Mouse (Mus musculus) forebrain, embryonic 11.5 days (tissue): ENCODE results near the gene Lcn2. TPM values are rescaled to one million over a fixed set of nuclear protein-coding genes. Genes with fewer than 3 reads are reported as not detected.

ENCODE experiments used
- ATAC-seq: fragments of 200-750 bp; cut with Nextera tagmentation; replicated peaks from 2 replicates; pipeline ENCODE4 v1.8.0; 2017; ENCODE audit warnings: moderate TSS enrichment; ENCODE audit not compliant: low FRiP score
- DNase-seq: peaks from one replicate; pipeline ENCODE4 v3.0.0-alpha.2; 2017; ENCODE audit warnings: low spot score
- H3K27ac ChIP-seq: fragments of 300-500 bp; sonication (generic); 2 replicates; pipeline ENCODE4 v1.5.1; 2014; ENCODE audit warnings: low read depth, low read length
- H3K27me3 ChIP-seq: fragments of 300-500 bp; sonication (generic); 2 replicates; pipeline ENCODE4 v1.6.1; 2014; ENCODE audit warnings: mild to moderate bottlenecking, low read length, mixed read lengths; ENCODE audit not compliant: control insufficient read depth, insufficient read depth
- H3K36me3 ChIP-seq: fragments of 300-500 bp; sonication (generic); 2 replicates; pipeline ENCODE4 v1.6.1; 2014; ENCODE audit warnings: mild to moderate bottlenecking, low read length, moderate library complexity, mixed read lengths; ENCODE audit not compliant: control insufficient read depth, insufficient read depth
- H3K4me1 ChIP-seq: fragments of 300-500 bp; sonication (generic); replicated peaks from 2 replicates; pipeline ENCODE4 v1.6.1; 2014; ENCODE audit warnings: low read length, mixed read lengths; ENCODE audit not compliant: control insufficient read depth, insufficient read depth
- H3K4me2 ChIP-seq: fragments of 300-500 bp; sonication (generic); 2 replicates; pipeline ENCODE4 v1.6.1; 2014; ENCODE audit warnings: low read depth, mild to moderate bottlenecking, low read length, moderate library complexity, mixed read lengths; ENCODE audit not compliant: severe bottlenecking
- H3K4me3 ChIP-seq: fragments of 300-500 bp; sonication (generic); 2 replicates; pipeline ENCODE4 v1.5.1; 2014; ENCODE audit warnings: low read depth, low read length
- H3K9ac ChIP-seq: fragments of 300-500 bp; sonication (generic); 2 replicates; pipeline ENCODE4 v1.6.1; 2014; ENCODE audit warnings: low read length
- H3K9me3 ChIP-seq: fragments of 300-500 bp; sonication (generic); 2 replicates; pipeline ENCODE4 v1.6.1; 2016; ENCODE audit warnings: low read length, mixed read lengths; ENCODE audit not compliant: control insufficient read depth
- WGBS: fragments of 180-500 bp; shearing (Covaris S2); extraction: QIAGEN DNeasy Blood & Tissue Kit; methylation state at CpG from one replicate; pipeline ENCODE4 v1.1.7; 2014; 5-methylcytosine and 5-hydroxymethylcytosine counted together
- polyA plus RNA-seq: library from polyadenylated mRNA; unstranded; fragments of >200 nt; fragmentation: Nextera tagmentation; extraction: Ambion mirVana; gene quantifications from 2 replicates; pipeline ENCODE4 v1.2.1, GENCODE M21; 2014

Lcn2 gene
- 0.28 TPM in 1 of 2 replicates, not detected in the other for polyA plus RNA-seq

DNA sequence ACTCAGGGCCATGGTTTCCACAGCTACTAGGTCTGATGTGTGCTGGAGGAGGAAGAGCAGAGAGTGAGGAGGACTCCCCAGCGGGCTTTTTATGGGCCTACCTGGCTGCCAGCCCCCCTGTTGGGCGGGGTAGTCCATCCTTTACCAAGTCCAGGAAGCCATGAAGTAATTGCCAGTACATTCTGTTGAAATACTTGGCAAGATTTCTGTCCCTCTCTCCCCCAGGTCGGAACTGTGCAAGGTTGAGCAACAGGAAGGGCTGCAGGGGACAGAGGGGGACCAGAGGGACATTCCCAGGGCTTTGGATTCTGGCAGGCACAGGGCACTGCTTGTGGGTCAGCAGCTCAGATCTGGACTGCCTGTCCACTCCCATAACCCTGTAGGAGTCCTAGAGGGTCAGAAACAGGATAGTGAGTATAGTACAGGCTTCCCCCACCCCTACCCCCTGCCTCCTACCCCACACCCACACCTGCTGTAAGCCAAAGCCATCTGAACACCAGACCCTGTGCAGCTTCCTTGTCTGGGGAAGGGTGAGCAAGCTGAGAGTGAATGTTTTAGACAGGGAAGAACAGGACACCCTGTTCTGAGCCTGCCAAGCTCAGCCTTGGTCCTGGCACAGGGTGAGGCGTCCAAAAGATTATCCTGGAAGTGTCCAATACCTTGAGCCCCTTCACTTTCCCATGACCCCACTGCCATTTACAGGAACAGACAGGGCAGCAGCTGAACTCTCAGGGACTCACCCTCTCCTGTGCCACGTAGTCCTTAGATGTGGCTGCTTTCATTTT lies at the start of gene Lcn2:
Gene Lcn2 (minus strand): TSS at position 547 of the 785 bp plus-strand sequence.
- H3K36me3 ChIP-seq, result no peaks in the 10 kb centered on the region
- ATAC-seq, result no peak
- H3K4me3 ChIP-seq, result no peak within 1 kb of the TSS
- no peaks in the 10 kb centered on the region for H3K27me3 ChIP-seq
- no peaks in the 10 kb centered on the region for H3K9me3 ChIP-seq
- no peak within 1 kb of the TSS for H3K4me2 ChIP-seq
- no peak within 1 kb of the TSS; the same call in 1 of the 2 replicates for H3K9ac ChIP-seq
- no peak for DNase-seq
- no peaks in the 10 kb centered on the region for H3K4me1 ChIP-seq
- H3K27ac ChIP-seq, result no peak within 1 kb of the TSS
- 61% methylated on average over 5 of the region's 5 CpGs for WGBS

DNA sequence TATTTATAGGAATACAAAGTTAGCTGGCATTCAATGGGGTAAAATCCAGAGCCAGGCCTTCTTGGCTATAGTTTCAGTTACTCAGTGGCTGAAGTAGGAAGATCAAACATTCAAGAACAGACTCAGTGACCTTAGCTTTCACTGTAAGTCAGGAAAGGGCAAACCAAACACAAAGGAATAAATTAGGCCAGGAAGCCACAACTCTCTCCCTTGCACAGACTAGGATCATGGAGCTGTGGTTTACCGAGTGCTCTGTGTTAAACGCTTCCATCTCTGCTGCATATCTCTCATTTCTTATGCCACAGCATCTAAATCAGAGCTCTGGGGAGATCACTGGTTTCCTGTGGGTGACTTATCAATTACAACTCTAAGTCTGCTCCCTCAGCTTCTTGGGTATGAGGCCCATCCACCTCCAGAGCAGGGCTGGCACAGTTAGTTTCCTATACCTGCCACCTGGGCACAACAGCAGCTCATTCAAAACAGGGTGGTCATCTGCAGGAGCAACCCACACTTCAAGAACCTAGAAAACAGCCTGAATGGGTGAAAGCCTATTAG lies 49.6 kb upstream of the Lcn2 start:
- H3K4me1 ChIP-seq, result peaks cover 11% of the 10 kb centered on the region
- H3K4me3 ChIP-seq, result no peak overlapping the region
- no peaks in the 10 kb centered on the region for H3K36me3 ChIP-seq
- H3K9ac ChIP-seq, result 0 out of 2 replicates have a peak overlapping the region, but pooled peaks have one; percentile 8
- H3K27me3 ChIP-seq, result no peaks in the 10 kb centered on the region
- H3K4me2 ChIP-seq, result no peak overlapping the region
- ATAC-seq (no peak), DNase-seq (peak; percentile 31)
- H3K9me3 ChIP-seq, result no peaks in the 10 kb centered on the region
- 90% methylated on average over 2 of the region's 2 CpGs for WGBS
- peak overlapping the region; percentile 28; the same call in 1 of the 2 replicates for H3K27ac ChIP-seq

DNA sequence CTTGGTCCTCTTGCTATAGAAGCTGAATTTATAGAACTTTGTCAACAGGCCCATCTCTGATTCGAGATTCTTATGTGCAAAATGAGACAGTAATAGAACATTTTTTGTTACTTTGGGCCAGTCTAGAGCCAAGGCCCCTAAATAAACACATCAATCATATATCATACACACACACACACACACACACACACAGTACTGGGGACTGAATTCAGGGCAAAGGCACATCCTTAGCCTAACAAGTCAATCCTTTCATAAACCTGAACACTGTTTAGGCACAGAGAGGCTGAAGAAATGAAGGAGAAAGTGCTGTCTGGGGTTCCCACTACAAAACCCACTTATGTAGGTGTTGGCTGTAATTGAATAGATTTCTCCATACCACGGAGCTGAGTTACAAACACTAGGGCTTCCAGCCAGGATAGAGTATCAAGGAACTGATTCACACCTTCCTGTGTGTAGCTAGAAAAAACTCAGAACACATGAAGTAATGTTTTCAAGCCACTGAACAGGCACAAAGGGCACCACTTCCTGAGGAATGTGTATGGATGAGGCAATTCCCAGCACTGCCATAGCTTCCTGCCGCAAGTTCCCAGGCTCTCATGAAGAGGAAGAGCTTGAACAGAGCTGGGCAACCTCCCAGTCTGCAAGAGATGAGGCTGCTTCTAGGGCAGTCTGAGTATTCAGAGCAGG lies 48.8 kb upstream of the Lcn2 start:
- peak overlapping the region; percentile 28; the same call in 1 of the 2 replicates for H3K27ac ChIP-seq
- peaks cover 11% of the 10 kb centered on the region for H3K4me1 ChIP-seq
- H3K9me3 ChIP-seq, result no peaks in the 10 kb centered on the region
- H3K27me3 ChIP-seq, result no peaks in the 10 kb centered on the region
- no peak overlapping the region for H3K9ac ChIP-seq
- ATAC-seq, result no peak
- no peaks in the 10 kb centered on the region for H3K36me3 ChIP-seq
- peak; percentile 49 for DNase-seq
- WGBS, result 46% methylated on average over 3 of the region's 3 CpGs
- H3K4me2 ChIP-seq, result 0 out of 2 replicates have a peak overlapping the region, but pooled peaks have one; percentile 1
- no peak overlapping the region for H3K4me3 ChIP-seq

DNA sequence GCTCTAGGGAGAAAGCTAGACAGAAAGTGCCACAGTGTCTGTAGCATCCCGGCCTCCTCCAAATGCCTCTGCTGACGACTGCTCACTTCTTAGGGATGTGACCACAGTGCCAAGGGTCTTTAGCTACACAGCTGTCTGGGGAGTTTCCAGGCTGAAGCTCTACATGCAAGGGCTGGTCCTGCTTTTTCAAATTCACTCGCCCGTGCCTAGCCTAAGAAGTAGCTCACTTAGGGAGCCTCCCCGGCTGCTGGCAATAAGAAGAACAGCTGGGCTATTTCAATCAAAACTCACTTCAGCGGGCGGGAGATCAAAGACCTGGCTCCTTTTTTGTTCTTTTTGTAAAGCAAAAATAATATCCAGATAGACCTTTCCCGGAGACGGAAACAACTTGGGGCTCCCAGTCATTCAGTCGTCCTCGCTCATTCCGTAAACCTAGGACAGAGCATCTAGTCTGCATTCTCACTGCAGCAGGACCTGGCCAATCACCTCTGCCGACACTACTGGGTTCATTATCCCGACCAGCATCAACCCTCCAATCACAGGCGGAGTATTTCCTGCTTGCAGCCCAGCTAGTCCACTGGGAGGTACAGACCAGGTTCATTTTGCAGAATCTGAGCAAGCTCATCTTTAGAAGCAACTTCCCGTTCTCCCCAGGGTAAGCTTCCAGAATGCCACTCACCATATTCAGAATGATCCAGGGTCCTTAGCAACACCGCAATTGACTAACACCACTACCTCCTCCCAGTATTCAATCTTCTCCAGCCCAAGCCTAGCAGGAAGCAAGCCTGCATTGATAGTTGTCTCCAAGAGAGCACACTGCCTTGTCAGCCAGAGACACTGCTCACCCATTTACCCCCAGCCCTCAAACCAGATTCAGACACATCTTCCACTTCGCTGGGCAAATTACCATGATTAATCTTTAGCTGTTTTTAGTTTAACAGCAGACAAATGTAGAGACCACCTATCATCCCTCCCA lies 42.9 kb upstream of the Lcn2 start:
- ATAC-seq (peak; percentile 92), DNase-seq (peak; percentile 88)
- Histone ChIP-seq H3K27me3 (no peaks in the 10 kb centered on the region), H3K9me3 (no peaks in the 10 kb centered on the region), H3K36me3 (no peaks in the 10 kb centered on the region), H3K9ac (peak overlapping the region; percentile 69), H3K4me2 (peak overlapping the region; percentile 77), H3K4me3 (peak overlapping the region; percentile 38), H3K27ac (peak overlapping the region; percentile 68), H3K4me1 (peaks cover 23% of the 10 kb centered on the region)
- WGBS, result 8% methylated on average over 18 of the region's 18 CpGs

DNA sequence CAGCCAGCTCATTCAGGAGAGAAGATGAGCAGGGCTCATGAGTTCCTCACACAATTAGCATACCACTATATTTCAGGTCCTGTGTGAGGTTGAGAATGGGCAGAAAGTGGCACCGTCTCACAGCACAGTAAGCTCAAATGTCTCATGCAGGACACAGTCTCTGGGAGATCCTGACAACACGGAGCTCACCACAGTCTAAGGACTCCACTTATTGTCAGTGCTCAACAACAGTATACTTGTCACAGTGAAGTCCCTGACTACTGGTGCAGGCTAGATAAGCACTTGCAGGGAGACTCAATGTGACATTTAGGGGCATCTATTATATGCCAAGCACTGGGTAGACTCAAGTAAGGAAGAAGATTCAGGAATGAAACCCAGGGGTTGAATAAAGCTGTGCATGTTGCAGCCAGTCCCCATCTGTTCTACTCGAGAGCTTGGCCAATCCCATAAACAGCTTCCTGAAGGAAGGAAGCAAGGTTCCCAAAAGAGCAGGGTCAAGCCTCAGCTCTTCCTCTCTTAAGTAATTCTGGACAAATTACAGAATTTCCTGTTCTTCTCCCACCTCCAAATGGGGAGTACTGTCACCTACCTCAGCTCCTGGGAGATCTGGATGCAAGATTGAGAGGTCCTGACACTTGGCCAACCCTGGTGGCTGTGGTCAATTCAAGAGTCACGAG lies 41.3 kb upstream of the Lcn2 start:
- Histone ChIP-seq H3K4me3 (no peak overlapping the region), H3K4me1 (peaks cover 30% of the 10 kb centered on the region), H3K27me3 (no peaks in the 10 kb centered on the region), H3K4me2 (peak overlapping the region; percentile 37; the same call in 1 of the 2 replicates), H3K27ac (peak overlapping the region; percentile 73; the same call in 1 of the 2 replicates), H3K9ac (peak overlapping the region; percentile 27), H3K36me3 (no peaks in the 10 kb centered on the region), H3K9me3 (no peaks in the 10 kb centered on the region)
- 78% methylated on average over 4 of the region's 4 CpGs for WGBS
- ATAC-seq (no peak), DNase-seq (no peak)

DNA sequence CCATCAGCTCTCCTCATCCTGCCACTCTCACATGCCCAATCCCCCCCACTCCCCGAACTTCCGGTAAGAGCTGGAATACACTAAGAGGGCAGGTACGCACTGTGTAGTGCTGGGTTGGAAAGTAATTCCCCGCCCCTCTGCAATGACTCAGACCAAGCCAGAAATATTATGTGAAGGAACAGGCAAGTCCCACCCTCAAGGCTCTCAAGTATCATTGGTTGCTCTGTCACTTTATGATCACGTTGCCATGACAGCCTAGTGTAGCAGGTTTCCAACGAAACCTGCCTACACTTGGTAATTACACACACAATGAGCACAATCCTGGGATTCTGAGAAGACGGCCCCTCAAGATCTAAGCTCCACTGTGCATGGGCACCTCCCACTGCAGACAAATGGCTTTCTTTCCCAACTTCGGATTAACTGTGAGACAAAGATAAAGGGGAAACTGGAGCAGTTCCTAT lies 40.2 kb upstream of the Lcn2 start:
- peak overlapping the region; percentile 37; the same call in 1 of the 2 replicates for H3K4me2 ChIP-seq
- H3K27me3 ChIP-seq, result no peaks in the 10 kb centered on the region
- peaks cover 40% of the 10 kb centered on the region for H3K4me1 ChIP-seq
- WGBS, result 42% methylated on average over 8 of the region's 8 CpGs
- ATAC-seq (peak; percentile 37), DNase-seq (no peak)
- H3K9ac ChIP-seq, result no peak overlapping the region; the same call in 1 of the 2 replicates
- H3K4me3 ChIP-seq, result peak overlapping the region; percentile 8
- H3K27ac ChIP-seq, result peak overlapping the region; percentile 73
- no peaks in the 10 kb centered on the region for H3K9me3 ChIP-seq
- no peaks in the 10 kb centered on the region for H3K36me3 ChIP-seq

DNA sequence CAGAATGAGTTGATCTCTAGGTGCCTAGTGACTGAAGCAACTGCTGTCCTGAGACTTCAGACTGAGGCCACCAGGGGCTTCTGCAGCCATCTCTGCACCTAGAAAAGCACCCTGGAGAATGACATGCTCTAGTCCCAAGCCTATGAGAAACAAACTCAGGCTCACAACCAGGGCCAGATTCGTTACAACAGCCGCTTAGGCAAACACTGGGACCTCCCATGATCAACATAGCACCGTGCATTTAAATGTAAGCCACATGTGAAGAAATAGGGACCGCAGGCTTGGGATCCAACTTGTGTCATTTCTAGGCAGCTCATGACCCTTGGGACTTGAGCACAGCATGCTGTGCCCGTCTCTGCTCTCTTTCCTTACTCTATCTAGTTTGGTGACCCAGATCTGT lies 39.7 kb upstream of the Lcn2 start:
- WGBS, result 70% methylated on average over 5 of the region's 5 CpGs
- no peaks in the 10 kb centered on the region for H3K9me3 ChIP-seq
- DNase-seq (no peak), ATAC-seq (no peak)
- H3K36me3 ChIP-seq, result no peaks in the 10 kb centered on the region
- no peaks in the 10 kb centered on the region for H3K27me3 ChIP-seq
- H3K4me1 ChIP-seq, result peaks cover 45% of the 10 kb centered on the region
- no peak overlapping the region for H3K9ac ChIP-seq
- H3K27ac ChIP-seq, result no peak overlapping the region; the same call in 1 of the 2 replicates
- H3K4me3 ChIP-seq, result no peak overlapping the region
- H3K4me2 ChIP-seq, result no peak overlapping the region
